Mouse (Mus musculus) forebrain, embryonic 12.5 days (tissue): ENCODE data around the gene Cct3. TPM values are rescaled to one million over a fixed set of nuclear protein-coding genes. Genes with fewer than 3 reads are reported as not detected.
A peak's percentile ranks its signal among the peaks of the same experiment; 100 is the strongest.
"Not testable (repeated sequence)": the region's sequence is repeated elsewhere in the genome, so short reads cannot be mapped to it uniquely, and the experiment has no call there.

ENCODE experiments used
- ATAC-seq: fragments of 200-750 bp; cut with Nextera tagmentation; 2 replicates; pipeline ENCODE4 v1.8.0; 2017; ENCODE audit warnings: moderate TSS enrichment; ENCODE audit not compliant: low FRiP score
- H3K27ac ChIP-seq: fragments of 300-500 bp; sonication (generic); 2 replicates; pipeline ENCODE4 v1.5.1; 2016; ENCODE audit warnings: mild to moderate bottlenecking
- H3K27me3 ChIP-seq: fragments of 300-500 bp; sonication (generic); 2 replicates; pipeline ENCODE4 v1.6.1; 2016; ENCODE audit warnings: mild to moderate bottlenecking
- H3K36me3 ChIP-seq: fragments of 300-500 bp; sonication (generic); replicated peaks from 2 replicates; pipeline ENCODE4 v1.6.1; 2016; ENCODE audit warnings: mild to moderate bottlenecking
- H3K4me1 ChIP-seq: fragments of 300-500 bp; sonication (generic); 2 replicates; pipeline ENCODE4 v1.6.1; 2016
- H3K4me2 ChIP-seq: fragments of 300-500 bp; sonication (generic); 2 replicates; pipeline ENCODE4 v1.6.1; 2016; ENCODE audit warnings: mild to moderate bottlenecking, moderate library complexity
- H3K4me3 ChIP-seq: fragments of 300-500 bp; sonication (generic); replicated peaks from 2 replicates; pipeline ENCODE4 v1.5.1; 2016; ENCODE audit warnings: mild to moderate bottlenecking
- H3K9ac ChIP-seq: fragments of 300-500 bp; sonication (generic); 2 replicates; pipeline ENCODE4 v1.6.1; 2016; ENCODE audit warnings: mild to moderate bottlenecking
- H3K9me3 ChIP-seq: fragments of 300-500 bp; sonication (generic); 2 replicates; pipeline ENCODE4 v1.6.1; 2016
- WGBS: fragments of 180-500 bp; shearing (Covaris S2); methylation state at CpG from one replicate; pipeline ENCODE4 v1.1.7; 2016; 5-methylcytosine and 5-hydroxymethylcytosine counted together
- polyA plus RNA-seq: library from polyadenylated mRNA; unstranded; fragments of >200 nt; fragmentation: Nextera tagmentation; extraction: Ambion mirVana; gene quantifications from 2 replicates; pipeline ENCODE4 v1.2.1, GENCODE M21; 2016

The Cct3 gene
- polyA plus RNA-seq, 1 experiment from 2014 or later = 646 TPM

DNA sequence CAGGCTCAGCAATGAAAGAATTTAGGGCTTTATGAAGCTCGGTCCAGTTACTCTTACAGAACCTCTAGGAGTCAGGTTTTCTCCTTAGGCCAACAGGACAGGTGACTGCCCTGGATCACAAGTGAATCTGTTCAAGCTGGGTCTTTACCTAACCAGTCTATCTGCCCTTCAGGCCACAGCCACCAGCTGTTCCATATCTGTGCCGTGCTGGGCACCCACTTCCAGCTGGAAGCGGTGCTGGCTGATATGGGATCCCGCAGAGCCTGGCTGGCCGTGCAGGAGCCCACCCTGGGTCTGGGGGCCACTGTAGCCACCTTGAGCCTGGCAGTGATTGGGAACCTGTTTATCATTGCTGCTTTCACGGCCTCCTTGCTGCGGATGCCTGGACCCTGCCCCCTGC lies 70.6 kb downstream of the Cct3 start:
- H3K4me2 ChIP-seq, H3K27ac ChIP-seq, H3K9ac ChIP-seq, H3K9me3 ChIP-seq, H3K4me1 ChIP-seq, H3K4me3 ChIP-seq, H3K36me3 ChIP-seq: not testable (repeated sequence)
- peaks cover 23% of the 10 kb centered on the region for H3K27me3 ChIP-seq
- 53% methylated on average over 4 of the region's 7 CpGs for WGBS
- 0 out of 2 replicates have a peak, but pooled peaks have one; percentile 28 for ATAC-seq

DNA sequence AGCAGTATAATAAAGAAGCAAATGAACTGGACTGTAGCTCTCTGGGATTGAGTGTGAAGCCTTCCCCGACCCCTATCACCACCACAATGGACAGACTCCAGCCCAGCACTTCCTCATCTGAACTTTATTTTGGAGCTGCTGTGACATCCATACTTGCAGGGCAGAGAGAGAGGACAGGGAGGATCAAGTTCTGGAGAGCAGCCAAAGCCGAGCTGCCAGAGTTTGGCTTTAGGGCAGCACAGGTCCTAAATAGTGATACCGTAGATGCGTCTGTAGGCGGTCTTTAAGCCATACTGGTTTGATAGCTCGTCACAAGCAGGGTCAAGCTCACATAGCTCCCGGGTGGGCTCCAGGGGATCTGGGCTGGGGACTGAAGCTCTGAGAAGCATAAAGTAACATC lies 71.6 kb downstream of the Cct3 start:
- not testable (repeated sequence) for H3K4me2 ChIP-seq, H3K4me1 ChIP-seq, ATAC-seq, H3K4me3 ChIP-seq, H3K27ac ChIP-seq, H3K36me3 ChIP-seq, H3K9me3 ChIP-seq, H3K9ac ChIP-seq
- WGBS = 88% methylated on average over 7 of the region's 7 CpGs
- peaks cover 23% of the 10 kb centered on the region for H3K27me3 ChIP-seq

Other genes with a start within 250 kb of the Cct3 start
- 121 and 132 TPM in 2 replicates for gene Naxe, start 238.6 kb upstream of the Cct3 start, polyA plus RNA-seq
- gene Ttc24, start 218.8 kb upstream of the Cct3 start, polyA plus RNA-seq = 0.08 and 0.14 TPM in 2 replicates
- gene Iqgap3, start 215.1 kb upstream of the Cct3 start, polyA plus RNA-seq = 24.9 and 27.3 TPM in 2 replicates
- gene Mef2d, start 154.7 kb upstream of the Cct3 start, polyA plus RNA-seq = 17.7 and 20.3 TPM in 2 replicates
- gene Rhbg, start 42.4 kb upstream of the Cct3 start, polyA plus RNA-seq = 0.28 TPM in 1 of 2 replicates, not detected in the other
- 0.31 TPM in 1 of 2 replicates, not detected in the other for gene Gm38392, start 9.9 kb upstream of the Cct3 start, polyA plus RNA-seq
- gene Tsacc, start 117 bp upstream of the Cct3 start, polyA plus RNA-seq = 11.4 and 11.7 TPM in 2 replicates
- gene Glmp, start 27.9 kb downstream of the Cct3 start, polyA plus RNA-seq = 86.7 and 87.5 TPM in 2 replicates
- 1.9 and 3.3 TPM in 2 replicates for gene Tmem79, start 39.0 kb downstream of the Cct3 start, polyA plus RNA-seq
- gene Smg5, start 39.1 kb downstream of the Cct3 start, polyA plus RNA-seq = 80.0 and 81.2 TPM in 2 replicates
- 1.0 and 1.6 TPM in 2 replicates for gene Paqr6, start 67.5 kb downstream of the Cct3 start, polyA plus RNA-seq
- gene Bglap3, start 75.6 kb downstream of the Cct3 start, polyA plus RNA-seq = 0.18 TPM in 1 of 2 replicates, not detected in the other
- gene Bglap2, start 81.6 kb downstream of the Cct3 start, polyA plus RNA-seq = not detected in 2 replicates
- gene Bglap, start 87.3 kb downstream of the Cct3 start, polyA plus RNA-seq = not detected in 2 replicates
- 119 and 120 TPM in 2 replicates for gene Pmf1, start 113.2 kb downstream of the Cct3 start, polyA plus RNA-seq
- gene Slc25a44, start 128.0 kb downstream of the Cct3 start, polyA plus RNA-seq = 22.7 and 24.9 TPM in 2 replicates
- 15.3 and 16.0 TPM in 2 replicates for gene Sema4a, start 164.1 kb downstream of the Cct3 start, polyA plus RNA-seq
- gene Lmna, start 212.8 kb downstream of the Cct3 start, polyA plus RNA-seq = 23.2 and 25.8 TPM in 2 replicates
- 51.0 and 53.2 TPM in 2 replicates for gene Mex3a, start 235.3 kb downstream of the Cct3 start, polyA plus RNA-seq